Mouse (Mus musculus) mouse trophoblast stem cell (cell line): Measurements from ENCODE around the gene Ank3.

Experiments
- in situ Hi-C, 2 experiments: fragments of 300-500 bp; cut with MseI, MboI; formaldehyde crosslinking; loops; 2 replicates in 1 of 2; 3 replicates in 1 of 2; pipeline ENCODE4 v1.15.1; 2025

The Ank3 gene

DNA sequence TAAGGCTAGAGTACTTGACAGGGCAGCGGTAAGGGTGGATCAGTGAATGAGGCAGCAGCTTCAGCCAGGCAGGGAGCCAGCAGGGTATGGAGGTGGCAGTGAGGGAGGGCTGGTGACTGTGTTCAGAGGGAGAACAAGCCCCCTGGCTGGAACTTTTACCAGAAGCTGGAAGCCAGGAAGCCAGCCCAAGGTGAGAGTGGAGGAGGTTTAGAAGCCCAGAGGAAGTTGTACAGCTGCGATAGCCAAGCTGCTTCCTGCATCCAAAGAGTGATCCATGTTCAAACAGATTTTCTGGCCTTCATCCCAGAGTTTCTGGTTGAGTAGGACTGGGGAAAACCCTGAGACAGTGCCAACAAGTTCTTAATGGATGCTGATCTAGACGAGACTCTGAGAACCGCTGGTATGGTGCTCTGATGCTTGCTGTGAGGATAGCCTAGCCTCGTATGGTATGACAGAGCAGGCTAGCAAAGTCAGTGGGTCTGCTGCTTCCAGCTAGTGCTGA lies 213.3 kb downstream of the Ank3 start:
- in situ Hi-C loops, result no loop called here

- in situ Hi-C loops, result no loop called here
Observed at GRCm38 (mm10) chr10:69616953-69617352, 218.4 kb downstream of the Ank3 start.

GRCm38 (mm10) chr10:69617537-69618112 lies 219.1 kb downstream of the Ank3 start:
- in situ Hi-C loops, result no loop called here

DNA sequence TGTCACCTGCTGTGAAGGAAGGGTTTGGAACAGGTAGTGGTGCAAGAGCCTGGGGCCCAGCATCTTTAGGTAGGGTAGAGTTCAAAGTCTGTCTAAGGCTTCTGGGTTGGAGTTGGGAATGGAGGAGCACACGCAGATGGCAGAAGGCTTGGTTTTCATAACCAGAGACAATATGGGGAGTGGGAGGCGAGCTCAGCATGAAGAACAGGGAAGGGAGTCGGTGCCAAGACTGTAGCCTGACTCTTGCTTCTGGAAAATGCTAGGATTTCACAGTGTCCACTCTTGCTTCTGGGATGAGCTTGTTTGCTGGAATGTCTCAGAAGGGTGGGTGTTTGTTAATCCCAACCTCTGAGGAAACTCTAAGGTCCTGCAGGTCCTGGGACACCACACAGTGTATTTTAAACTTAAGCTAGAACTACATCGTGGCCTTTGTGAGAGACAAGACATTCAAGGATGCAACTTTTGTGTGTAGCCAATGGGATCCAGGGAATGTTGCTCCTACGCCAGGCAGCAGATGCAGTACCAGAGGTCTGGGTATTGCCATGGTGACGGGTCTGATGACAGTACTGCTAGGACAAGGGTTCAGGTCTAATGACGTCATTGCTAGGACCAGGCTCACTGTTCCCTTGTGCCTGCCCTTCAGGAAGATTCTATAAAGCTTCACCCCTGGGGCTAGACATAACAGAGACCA lies 222.3 kb downstream of the Ank3 start:
- in situ Hi-C loops, result no loop called here

- in situ Hi-C loops, result no loop called here
Observed at GRCm38 (mm10) chr10:69627767-69628166, 229.2 kb downstream of the Ank3 start.

DNA sequence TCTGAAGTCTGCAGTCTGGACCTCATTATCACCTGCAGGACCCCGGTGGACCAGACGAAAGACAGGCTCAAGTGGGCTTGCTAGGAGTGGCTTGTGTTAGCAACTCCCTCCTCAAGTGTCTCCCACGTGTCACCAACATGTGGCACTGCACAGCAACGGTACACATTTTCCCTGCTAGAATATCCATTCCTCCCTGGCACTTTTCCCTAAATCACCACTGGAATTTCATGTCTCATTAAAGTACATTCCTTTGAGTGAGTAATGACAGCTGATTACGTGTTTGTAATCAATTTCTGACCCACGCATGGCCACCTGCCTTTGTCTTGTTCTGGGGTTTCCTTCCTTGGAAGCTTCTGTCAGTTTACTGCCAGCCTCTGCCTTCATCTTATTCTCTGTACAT lies 230.2 kb downstream of the Ank3 start:
- in situ Hi-C loops, result no loop called here

GRCm38 (mm10) chr10:69630802-69631388 lies 232.3 kb downstream of the Ank3 start:
- in situ Hi-C loops, result no loop called here

DNA sequence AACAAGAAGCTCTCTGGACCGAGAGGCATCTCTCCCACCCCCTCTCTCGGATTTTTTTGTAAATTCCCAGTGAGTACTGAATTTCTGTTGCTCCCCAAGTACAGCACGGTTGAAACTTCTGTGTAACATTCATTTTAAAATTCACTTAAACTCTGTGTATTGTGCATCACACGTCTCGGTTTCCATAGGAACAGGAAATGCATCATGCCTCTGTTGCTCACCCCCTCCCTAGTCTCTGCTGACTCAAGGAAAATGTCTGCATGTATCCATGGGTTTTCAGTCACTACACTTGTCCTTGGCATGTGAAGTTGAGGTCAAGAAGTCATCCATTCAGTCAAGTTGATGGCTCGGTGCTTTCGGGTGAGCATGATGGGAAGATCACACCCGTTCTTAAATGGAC lies 234.3 kb downstream of the Ank3 start:
- in situ Hi-C loops, result no loop called here

- in situ Hi-C loops, result no loop called here
Observed at GRCm38 (mm10) chr10:69634891-69635290, 236.3 kb downstream of the Ank3 start.

- in situ Hi-C loops, result no loop called here
Observed at GRCm38 (mm10) chr10:69635910-69636656, 237.5 kb downstream of the Ank3 start.

DNA sequence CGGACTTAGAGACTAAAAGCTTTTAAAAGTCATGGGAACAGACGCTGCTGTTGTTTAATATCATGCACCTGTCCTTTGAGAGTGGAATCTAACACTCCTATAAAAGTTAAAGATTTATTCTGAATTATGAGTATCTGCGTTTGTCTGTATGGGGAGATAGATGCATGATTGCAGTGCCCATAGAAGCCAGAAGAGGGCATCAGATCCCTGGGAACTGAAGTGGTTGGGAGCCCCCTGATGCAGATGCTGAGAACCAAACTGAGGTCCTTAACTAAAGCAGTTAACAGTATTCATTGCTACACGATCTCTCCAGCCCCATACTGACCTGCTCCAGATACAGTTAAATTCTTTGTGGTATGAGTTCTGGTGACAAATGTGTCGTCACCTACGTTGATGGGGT lies 240.6 kb downstream of the Ank3 start:
- in situ Hi-C loops, result no loop called here

DNA sequence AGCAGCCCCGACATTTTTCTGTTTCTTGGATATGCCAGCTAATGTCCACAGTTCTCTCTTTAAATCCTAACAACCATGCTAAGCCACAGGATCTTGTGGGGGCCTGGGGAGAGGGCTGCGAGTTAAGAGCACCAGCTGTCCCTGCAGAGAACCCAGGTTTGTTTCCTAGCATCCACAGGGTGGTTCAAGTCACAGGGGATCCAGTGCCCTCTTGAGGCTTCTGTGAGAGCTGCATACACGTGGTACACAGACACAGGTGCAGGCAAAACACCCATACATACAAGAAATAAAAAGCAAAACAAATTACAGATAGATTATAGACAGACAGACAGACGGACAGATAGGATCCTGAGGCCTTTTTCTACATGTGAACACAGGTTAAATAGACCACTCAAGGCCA lies 242.0 kb downstream of the Ank3 start:
- in situ Hi-C loops, result loop anchor here in 1 of 2 experiments (10.0 kb wide), 1 partner anchor 266 kb away; no protein-coding TSS in a partner anchor

- in situ Hi-C loops, result loop anchor here in 1 of 2 experiments (10.0 kb wide), 1 partner anchor 269 kb away; no protein-coding TSS in a partner anchor
Observed at GRCm38 (mm10) chr10:69643481-69643880, 244.9 kb downstream of the Ank3 start.

GRCm38 (mm10) chr10:69643986-69644385 lies 245.4 kb downstream of the Ank3 start:
- in situ Hi-C loops, result loop anchor here in 1 of 2 experiments (10.0 kb wide), 1 partner anchor 269 kb away; no protein-coding TSS in a partner anchor

- in situ Hi-C loops, result loop anchor here in 1 of 2 experiments (10.0 kb wide), 1 partner anchor 271 kb away; no protein-coding TSS in a partner anchor
Observed at GRCm38 (mm10) chr10:69645311-69645802, 246.8 kb downstream of the Ank3 start.

DNA sequence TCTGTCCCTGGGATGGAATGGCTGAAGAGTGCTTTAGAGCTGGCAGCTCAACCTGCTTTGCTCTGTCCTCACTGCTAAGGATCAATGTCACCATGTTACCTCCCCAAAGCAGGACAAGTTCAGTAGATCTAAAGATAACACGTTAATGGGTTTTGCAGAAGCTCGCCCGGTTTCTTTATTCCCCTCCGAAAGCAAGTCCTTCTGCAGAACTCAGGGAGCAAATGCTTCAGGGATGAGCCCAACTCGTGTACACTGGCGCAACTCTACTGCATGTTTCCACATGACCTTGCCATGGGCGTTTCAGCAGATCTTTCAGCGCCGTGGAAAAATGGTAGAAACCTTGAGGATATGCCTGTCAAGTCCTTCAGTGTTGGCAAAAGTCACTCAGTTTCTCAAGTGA lies 247.4 kb downstream of the Ank3 start:
- in situ Hi-C loops, result loop anchor here in 1 of 2 experiments (10.0 kb wide), 1 partner anchor 271 kb away; no protein-coding TSS in a partner anchor

GRCm38 (mm10) chr10:69650074-69650473 lies 251.5 kb downstream of the Ank3 start:
- in situ Hi-C loops, result loop anchor here (5.0 to 25.0 kb wide), 3 partner anchors 198 to 312 kb away; no protein-coding TSS in a partner anchor

DNA sequence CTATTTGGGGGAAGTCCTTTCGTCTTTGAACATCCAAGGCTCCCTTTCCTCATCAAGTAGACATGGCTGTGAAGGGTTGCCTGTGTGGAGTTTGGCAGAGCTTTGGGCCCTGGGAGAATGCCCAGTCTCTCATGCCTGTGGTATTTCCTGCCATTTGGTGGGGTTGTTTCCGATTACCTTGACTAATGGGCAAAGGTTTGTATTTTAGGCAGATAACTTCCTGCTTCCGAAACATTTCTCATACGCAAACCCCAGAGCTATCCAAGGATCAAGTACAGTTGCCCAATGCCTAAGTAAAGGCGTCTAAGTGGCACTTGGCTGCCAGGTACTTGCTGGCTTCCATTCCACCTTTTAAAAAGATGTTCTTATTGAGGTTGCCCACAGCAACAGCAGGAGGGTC lies 254.1 kb downstream of the Ank3 start:
- in situ Hi-C loops, result loop anchor here (5.0 to 25.0 kb wide), 3 partner anchors 200 to 310 kb away; no protein-coding TSS in a partner anchor

- in situ Hi-C loops, result loop anchor here (5.0 to 25.0 kb wide), 3 partner anchors 201 to 309 kb away; no protein-coding TSS in a partner anchor
Observed at GRCm38 (mm10) chr10:69653121-69653677, 254.6 kb downstream of the Ank3 start.

DNA sequence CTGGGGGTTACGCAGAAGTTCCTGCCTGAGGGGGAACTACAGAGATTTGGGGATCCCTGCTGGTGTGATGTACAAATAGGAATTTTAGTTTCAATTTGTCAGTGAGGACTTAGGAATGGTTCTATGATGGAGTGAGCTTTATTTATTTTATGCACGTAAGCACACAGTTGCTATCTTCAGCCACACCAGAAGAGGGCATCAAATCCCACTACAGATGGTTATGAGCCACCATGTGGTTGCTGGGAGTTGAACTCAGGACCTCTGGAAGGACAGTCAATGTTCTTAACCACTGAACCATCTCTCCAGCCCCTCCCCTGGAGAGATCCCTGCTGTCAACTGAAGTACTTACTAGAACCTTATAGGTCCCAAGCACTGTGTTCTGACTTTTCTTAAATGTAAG lies 255.6 kb downstream of the Ank3 start:
- in situ Hi-C loops, result loop anchor here (5.0 to 25.0 kb wide), 3 partner anchors 202 to 308 kb away; no protein-coding TSS in a partner anchor
